Mouse (Mus musculus) small intestine, adult 2 months (tissue): Measurements from ENCODE around the gene Tgfb2.

Source experiments
- CTCF ChIP-seq: fragments of 200-500 bp; IDR thresholded peaks from 2 replicates; pipeline ENCODE4 v1.5.1; 2012; ENCODE audit warnings: low read depth, mild to moderate bottlenecking, control low read depth, inconsistent platforms, low read length, moderate library complexity, mixed read lengths; ENCODE audit not compliant: insufficient replicate concordance, insufficient read length; ENCODE audit errors: extremely low read depth
- POLR2A ChIP-seq: fragments of 200-500 bp; IDR thresholded peaks from 2 replicates; pipeline ENCODE4 v1.6.1; 2012; ENCODE audit warnings: low read depth, mild to moderate bottlenecking, control low read depth, inconsistent platforms, low read length, moderate library complexity

GRCm38 (mm10) chr1:186721846-186722245 lies 16.1 kb upstream of the Tgfb2 start:
- no peak for TF ChIP-seq POLR2A
- peak; percentile 96; the same call in 1 of the 2 replicates for TF ChIP-seq CTCF
